Mouse (Mus musculus): Measurements from ENCODE around the gene Minos1. TPM values are rescaled to one million over a fixed set of nuclear protein-coding genes. Genes with fewer than 3 reads are reported as not detected.

Minos1 gene
- polyA plus RNA-seq, 1 experiment from 2014 or later = 818 TPM

GRCm38 (mm10) chr4:139092356-139093195 lies 38.3 kb downstream of the Minos1 start, which contains the start of gene Nbl1:
Gene Nbl1 (minus strand): TSS chr4:139092993.
- Histone ChIP-seq H3K27ac (peak within 1 kb of the TSS; percentile 48), H3K9me3 (replicated peaks) (no peaks in the 10 kb centered on the region), H3K4me1 (replicated peaks) (peaks cover 46% of the 10 kb centered on the region), H3K4me3 (peak within 1 kb of the TSS; percentile 74), H3K9ac (peak within 1 kb of the TSS; percentile 78), H3K27me3 (peaks cover 38% of the 10 kb centered on the region), H3K4me2 (peak within 1 kb of the TSS; percentile 100), H3K36me3 (no peaks in the 10 kb centered on the region)
- peak; percentile 45 for ATAC-seq (replicated peaks; ENCODE audit: insufficient number of reproducible peaks, insufficient read depth, low FRiP score, low read depth)
- WGBS = under 1% methylated on average over 103 of the region's 105 CpGs

GRCm38 (mm10) chr4:139091478-139092355 lies 39.2 kb downstream of the Minos1 start:
- peak overlapping the region; percentile 74 for H3K4me3 ChIP-seq
- H3K27me3 ChIP-seq = peaks cover 40% of the 10 kb centered on the region
- H3K27ac ChIP-seq = peak overlapping the region; percentile 48; the same call in 1 of the 2 replicates
- peak overlapping the region; percentile 78 for H3K9ac ChIP-seq
- 8% methylated on average over 28 of the region's 28 CpGs for WGBS
- peaks cover 46% of the 10 kb centered on the region for H3K4me1 ChIP-seq (replicated peaks)
- H3K9me3 ChIP-seq (replicated peaks) = no peaks in the 10 kb centered on the region
- ATAC-seq (replicated peaks; ENCODE audit: insufficient number of reproducible peaks, insufficient read depth, low FRiP score, low read depth) = no peak
- no peaks in the 10 kb centered on the region for H3K36me3 ChIP-seq
- peak overlapping the region; percentile 100 for H3K4me2 ChIP-seq

- Histone ChIP-seq H3K27ac (no peak overlapping the region), H3K27me3 (peaks cover 42% of the 10 kb centered on the region), H3K9ac (no peak overlapping the region), H3K36me3 (no peaks in the 10 kb centered on the region), H3K4me2 (peak overlapping the region; percentile 100), H3K9me3 (replicated peaks) (no peaks in the 10 kb centered on the region), H3K4me1 (replicated peaks) (peaks cover 41% of the 10 kb centered on the region), H3K4me3 (peak overlapping the region; percentile 74)
- 56% methylated on average over 7 of the region's 7 CpGs for WGBS
- ATAC-seq (replicated peaks; ENCODE audit: insufficient number of reproducible peaks, insufficient read depth, low FRiP score, low read depth) = no peak
Observed at GRCm38 (mm10) chr4:139091066-139091465, 39.8 kb downstream of the Minos1 start.

- H3K9ac ChIP-seq = no peak overlapping the region
- peaks cover 35% of the 10 kb centered on the region for H3K4me1 ChIP-seq (replicated peaks)
- H3K4me2 ChIP-seq = peak overlapping the region; percentile 100; the same call in 1 of the 2 replicates
- H3K27ac ChIP-seq = no peak overlapping the region
- no peaks in the 10 kb centered on the region for H3K36me3 ChIP-seq
- H3K4me3 ChIP-seq = no peak overlapping the region
- H3K27me3 ChIP-seq = peaks cover 42% of the 10 kb centered on the region
- 67% methylated on average over 15 of the region's 15 CpGs for WGBS
- ATAC-seq (replicated peaks; ENCODE audit: insufficient number of reproducible peaks, insufficient read depth, low FRiP score, low read depth) = no peak
- no peaks in the 10 kb centered on the region for H3K9me3 ChIP-seq (replicated peaks)
Observed at GRCm38 (mm10) chr4:139090303-139090940, 40.5 kb downstream of the Minos1 start.

DNA sequence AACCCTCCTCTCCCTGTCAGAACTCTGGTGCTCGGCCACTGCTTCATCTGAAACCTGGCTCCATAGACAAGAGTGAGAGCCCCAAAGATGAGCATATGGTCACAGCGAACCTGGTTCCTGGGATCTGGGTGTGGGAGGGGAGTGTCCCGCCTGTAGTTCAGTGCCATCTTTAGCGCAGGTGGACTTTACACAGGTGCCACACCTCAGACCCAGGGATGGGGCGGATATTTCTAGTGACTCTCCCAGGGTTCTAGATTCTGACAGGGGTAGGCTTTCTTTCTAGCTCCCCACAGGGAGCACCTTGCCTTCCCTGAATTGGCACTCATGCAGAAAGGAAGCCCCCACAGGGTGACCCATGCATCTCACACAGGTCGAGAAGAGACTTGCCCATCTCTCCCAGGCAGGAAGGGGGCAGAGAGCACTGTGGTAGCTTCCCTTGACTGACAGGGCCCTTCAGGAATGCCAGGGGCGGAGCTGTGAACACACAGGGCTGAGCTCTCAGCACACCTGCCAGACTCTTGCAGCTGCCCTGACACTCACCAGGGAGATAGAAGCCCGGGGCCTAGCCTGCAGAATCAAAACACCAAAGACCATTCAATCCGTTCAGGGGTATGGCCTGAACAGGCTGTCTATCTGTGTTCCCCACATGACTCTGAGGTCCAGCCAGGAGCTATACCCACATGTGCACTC lies 41.8 kb downstream of the Minos1 start:
- ATAC-seq (replicated peaks; ENCODE audit: insufficient number of reproducible peaks, insufficient read depth, low FRiP score, low read depth) = no peak
- Histone ChIP-seq H3K4me1 (replicated peaks) (peaks cover 32% of the 10 kb centered on the region), H3K9ac (no peak overlapping the region), H3K36me3 (no peaks in the 10 kb centered on the region), H3K27me3 (peaks cover 42% of the 10 kb centered on the region), H3K4me3 (no peak overlapping the region), H3K4me2 (no peak overlapping the region), H3K9me3 (replicated peaks) (no peaks in the 10 kb centered on the region), H3K27ac (no peak overlapping the region)
- 62% methylated on average over 9 of the region's 9 CpGs for WGBS

DNA sequence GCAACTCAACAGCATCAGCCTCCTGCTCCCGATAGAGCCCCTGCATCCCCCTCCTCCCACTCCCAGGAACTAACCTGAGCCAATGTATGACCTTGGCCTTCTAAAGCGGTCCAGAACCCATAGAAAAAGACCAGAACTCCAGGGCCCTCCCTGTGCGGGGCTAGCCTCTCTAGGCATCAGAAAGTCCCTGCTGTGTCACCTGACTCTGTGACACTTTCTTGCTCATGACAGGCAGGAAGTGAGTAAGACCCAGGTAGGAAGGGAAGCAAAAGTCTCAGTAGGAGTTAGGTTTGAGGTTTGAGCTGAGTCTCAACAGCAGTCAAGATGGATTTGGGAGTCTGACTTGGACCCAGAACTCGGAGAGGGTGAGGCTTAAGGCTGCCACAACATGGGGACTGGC lies 43.9 kb downstream of the Minos1 start:
- H3K27ac ChIP-seq = no peak overlapping the region
- peaks cover 28% of the 10 kb centered on the region for H3K4me1 ChIP-seq (replicated peaks)
- peaks cover 31% of the 10 kb centered on the region for H3K27me3 ChIP-seq
- no peak overlapping the region for H3K4me2 ChIP-seq
- no peaks in the 10 kb centered on the region for H3K36me3 ChIP-seq
- ATAC-seq (replicated peaks; ENCODE audit: insufficient number of reproducible peaks, insufficient read depth, low FRiP score, low read depth) = no peak
- H3K4me3 ChIP-seq = no peak overlapping the region
- no peaks in the 10 kb centered on the region for H3K9me3 ChIP-seq (replicated peaks)
- 73% methylated on average over 4 of the region's 4 CpGs for WGBS
- no peak overlapping the region for H3K9ac ChIP-seq

DNA sequence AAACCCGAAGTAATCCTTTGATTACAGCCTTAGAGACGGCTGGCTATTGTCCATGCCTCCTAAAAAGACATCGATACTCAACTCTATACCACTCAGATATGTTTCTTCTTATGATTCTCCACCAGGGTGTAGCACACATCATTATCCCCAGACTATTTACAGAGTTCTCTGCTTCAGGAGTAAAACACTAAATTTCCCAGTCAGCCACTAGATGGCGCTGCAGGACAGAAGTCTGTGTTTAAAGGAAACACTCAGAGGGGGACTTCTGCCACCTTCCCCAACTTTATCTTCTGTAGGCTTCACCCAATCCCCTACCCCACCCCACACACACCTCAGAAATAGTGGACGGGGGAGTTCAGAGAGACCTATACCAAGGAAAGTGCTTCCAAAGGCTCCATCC lies 44.9 kb downstream of the Minos1 start:
- WGBS = 13% methylated on average over 5 of the region's 5 CpGs
- peaks cover 22% of the 10 kb centered on the region for H3K4me1 ChIP-seq (replicated peaks)
- no peaks in the 10 kb centered on the region for H3K9me3 ChIP-seq (replicated peaks)
- H3K27me3 ChIP-seq = peaks cover 30% of the 10 kb centered on the region
- no peak overlapping the region for H3K4me2 ChIP-seq
- no peaks in the 10 kb centered on the region for H3K36me3 ChIP-seq
- ATAC-seq (replicated peaks; ENCODE audit: insufficient number of reproducible peaks, insufficient read depth, low FRiP score, low read depth) = no peak
- H3K27ac ChIP-seq = no peak overlapping the region
- H3K4me3 ChIP-seq = no peak overlapping the region
- H3K9ac ChIP-seq = no peak overlapping the region

GRCm38 (mm10) chr4:139085337-139085736 lies 45.6 kb downstream of the Minos1 start:
- WGBS = 67% methylated on average over 11 of the region's 11 CpGs
- Histone ChIP-seq H3K4me2 (no peak overlapping the region), H3K9me3 (replicated peaks) (no peaks in the 10 kb centered on the region), H3K9ac (no peak overlapping the region), H3K36me3 (no peaks in the 10 kb centered on the region), H3K4me3 (no peak overlapping the region), H3K27ac (no peak overlapping the region), H3K4me1 (replicated peaks) (peaks cover 22% of the 10 kb centered on the region), H3K27me3 (peaks cover 24% of the 10 kb centered on the region)
- no peak for ATAC-seq (replicated peaks; ENCODE audit: insufficient number of reproducible peaks, insufficient read depth, low FRiP score, low read depth)

DNA sequence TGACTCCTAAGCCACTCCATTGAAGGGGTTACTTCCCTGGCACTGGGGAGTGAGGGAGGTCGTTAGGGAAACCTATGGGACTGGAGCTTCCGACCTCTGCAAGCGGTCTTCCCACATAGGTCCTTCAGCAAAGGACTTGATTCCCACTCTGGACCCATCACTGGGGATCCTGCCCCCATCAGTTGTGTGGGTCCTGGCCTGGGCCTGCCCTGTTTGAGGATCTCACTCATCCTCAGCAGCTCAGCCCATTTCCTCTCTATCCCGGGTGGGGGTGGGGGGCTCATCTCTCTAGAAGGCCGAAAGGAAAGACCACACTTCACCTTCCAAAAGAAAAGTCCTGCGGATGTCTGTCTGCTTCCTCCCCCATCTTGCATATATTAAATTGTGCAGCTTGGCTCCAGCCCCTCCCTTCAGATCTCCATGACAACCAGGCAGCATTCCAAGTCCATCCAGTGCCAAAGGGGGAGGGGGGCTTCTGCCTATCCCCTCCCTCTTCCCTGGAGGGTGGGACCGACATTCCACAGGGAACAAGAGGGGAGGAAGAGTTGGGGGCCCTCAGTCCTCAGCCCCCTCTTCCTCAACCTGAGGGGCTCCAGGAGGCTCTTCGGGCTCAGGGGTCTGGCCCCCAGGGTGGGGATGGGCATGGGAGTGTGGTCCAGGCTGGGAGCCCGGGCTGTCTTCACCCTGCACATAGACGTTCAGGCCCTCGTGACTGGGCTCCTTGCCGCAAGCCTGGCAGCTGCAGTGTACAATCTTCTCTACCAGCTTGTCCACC lies 47.9 kb downstream of the Minos1 start:
- H3K4me3 ChIP-seq = no peak overlapping the region
- 0 out of 2 replicates have a peak, but pooled peaks have one; percentile 8 for ATAC-seq (replicated peaks; ENCODE audit: insufficient number of reproducible peaks, insufficient read depth, low FRiP score, low read depth)
- H3K9ac ChIP-seq = no peak overlapping the region
- H3K27ac ChIP-seq = no peak overlapping the region
- 37% methylated on average over 12 of the region's 12 CpGs for WGBS
- H3K4me1 ChIP-seq (replicated peaks) = peaks cover 11% of the 10 kb centered on the region
- H3K9me3 ChIP-seq (replicated peaks) = no peaks in the 10 kb centered on the region
- H3K27me3 ChIP-seq = peaks cover 25% of the 10 kb centered on the region
- H3K4me2 ChIP-seq = no peak overlapping the region
- H3K36me3 ChIP-seq = no peaks in the 10 kb centered on the region

DNA sequence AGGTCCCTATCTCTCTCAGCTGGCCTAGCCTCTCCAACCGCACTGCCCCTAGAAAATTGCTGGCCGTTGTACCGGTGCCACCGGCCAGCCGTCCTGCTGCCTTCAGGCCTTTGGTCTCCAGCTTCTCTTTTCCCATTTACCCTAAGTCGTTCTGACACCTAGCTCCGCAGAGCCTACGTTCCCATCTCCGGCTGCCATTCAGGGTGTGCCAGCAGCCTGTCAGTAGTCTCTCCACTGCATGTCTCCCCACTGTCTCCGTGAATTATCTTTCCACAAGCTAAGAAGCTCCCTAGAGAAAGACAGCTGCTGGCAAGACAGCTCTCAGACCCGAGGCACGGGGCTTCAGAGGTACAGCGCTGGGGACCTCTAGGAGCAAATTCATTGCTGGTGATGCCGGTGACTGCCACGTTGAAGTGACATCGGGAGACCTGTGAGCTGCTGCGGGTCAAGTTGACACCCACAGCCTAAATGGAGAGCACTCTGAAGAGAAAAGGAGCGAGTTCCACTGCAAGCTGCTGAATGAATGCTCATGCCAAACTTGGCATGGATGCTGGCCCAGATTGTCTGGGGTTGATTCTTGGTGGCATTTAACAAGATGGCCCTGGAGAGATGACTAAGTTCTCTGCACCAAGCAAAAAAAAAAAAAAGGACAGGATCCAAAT lies 49.5 kb downstream of the Minos1 start:
- peaks cover 31% of the 10 kb centered on the region for H3K27me3 ChIP-seq
- H3K9ac ChIP-seq = no peak overlapping the region
- H3K4me3 ChIP-seq = no peak overlapping the region
- H3K36me3 ChIP-seq = no peaks in the 10 kb centered on the region
- no peak for ATAC-seq (replicated peaks; ENCODE audit: insufficient number of reproducible peaks, insufficient read depth, low FRiP score, low read depth)
- WGBS = 65% methylated on average over 18 of the region's 18 CpGs
- H3K27ac ChIP-seq = no peak overlapping the region
- no peaks in the 10 kb centered on the region for H3K9me3 ChIP-seq (replicated peaks)
- H3K4me1 ChIP-seq (replicated peaks) = peaks cover 11% of the 10 kb centered on the region
- H3K4me2 ChIP-seq = no peak overlapping the region
